Mouse (Mus musculus) ES-E14 (cell line): ENCODE measurements at regions not wholly inside any gene's neighbourhood (a gene's known extent, or its start where the extent isn't known, plus 50 kb on each side); places are given as distances from the start of the nearest gene placed in this dataset.

Experiments
- DNase-seq: peaks from one replicate; pipeline ENCODE4 v3.0.0-alpha.2; 2013; ENCODE audit warnings: low read depth, low spot score
- H3K27ac ChIP-seq: 2 replicates; pipeline ENCODE4 v1.5.1; 2012; ENCODE audit warnings: low read depth, mild to moderate bottlenecking, low read length, moderate library complexity, mixed read lengths; ENCODE audit not compliant: poor library complexity, insufficient read depth, severe bottlenecking
- H3K36me3 ChIP-seq: 2 replicates; pipeline ENCODE4 v1.6.1; 2012; ENCODE audit warnings: mild to moderate bottlenecking, low read length, moderate library complexity, mixed read lengths; ENCODE audit not compliant: control insufficient read depth, poor library complexity, insufficient read depth, severe bottlenecking
- H3K4me1 ChIP-seq, 2 experiments: fragments of 150-350 bp in 1 of 2; sonication (generic) in 1 of 2; 2 replicates each; pipeline ENCODE4 v1.6.1; 2012; ENCODE audit warnings: low read length in 2 of 2, mild to moderate bottlenecking in 1 of 2, mixed read lengths in 1 of 2; ENCODE audit not compliant: control insufficient read depth in 2 of 2, insufficient read depth in 2 of 2, poor library complexity in 1 of 2
- H3K4me3 ChIP-seq, 2 experiments: fragments of 150-350 bp in 1 of 2; sonication (generic) in 1 of 2; 2 replicates each; pipeline ENCODE4 v1.5.1; 2012; ENCODE audit warnings: low read length in 2 of 2, low read depth in 1 of 2, mild to moderate bottlenecking in 1 of 2, mixed read lengths in 1 of 2; ENCODE audit not compliant: insufficient read depth in 1 of 2, poor library complexity in 1 of 2, severe bottlenecking in 1 of 2
- H3K9ac ChIP-seq: 2 replicates; pipeline ENCODE4 v1.6.1; 2012; ENCODE audit warnings: low read depth, mild to moderate bottlenecking, low read length, mixed read lengths; ENCODE audit not compliant: poor library complexity, insufficient read depth, severe bottlenecking
- H3K9me3 ChIP-seq: fragments of 150-350 bp; sonication (generic); 2 replicates; pipeline ENCODE4 v1.6.1; 2012; ENCODE audit warnings: low read depth, mild to moderate bottlenecking, low read length; ENCODE audit not compliant: control insufficient read depth, insufficient read depth
- CHD2 ChIP-seq: IDR thresholded peaks from 2 replicates; pipeline ENCODE4 v1.6.1; 2014; ENCODE audit warnings: mild to moderate bottlenecking, low read depth, low read length, inconsistent platforms
- HCFC1 ChIP-seq: IDR thresholded peaks from 2 replicates; pipeline ENCODE4 v1.6.1; 2012; ENCODE audit warnings: low read length, inconsistent platforms, borderline replicate concordance; ENCODE audit not compliant: insufficient read depth
- MAFK ChIP-seq: IDR thresholded peaks from 2 replicates; pipeline ENCODE4 v1.6.1; 2014; ENCODE audit warnings: mild to moderate bottlenecking, low read depth, low read length, inconsistent platforms; ENCODE audit not compliant: insufficient read depth
- ZC3H11A ChIP-seq: IDR thresholded peaks from 2 replicates; pipeline ENCODE4 v1.6.1; 2012; ENCODE audit warnings: low read depth, mild to moderate bottlenecking, inconsistent platforms, low read length, borderline replicate concordance
- ZNF384 ChIP-seq: IDR thresholded peaks from 2 replicates; pipeline ENCODE4 v1.6.1; 2012; ENCODE audit warnings: low read depth, low read length, inconsistent platforms
- in situ Hi-C, 2 experiments: fragments of 600-800 bp; cut with MboI; formaldehyde crosslinking; loops; one replicate each; pipeline ENCODE4 v1.15.1; 2025; ENCODE audit warnings: low sequenced_read_pairs in 2 of 2, inconsistent platforms in 1 of 2; ENCODE audit not compliant: unreplicated experiment in 2 of 2

DNA sequence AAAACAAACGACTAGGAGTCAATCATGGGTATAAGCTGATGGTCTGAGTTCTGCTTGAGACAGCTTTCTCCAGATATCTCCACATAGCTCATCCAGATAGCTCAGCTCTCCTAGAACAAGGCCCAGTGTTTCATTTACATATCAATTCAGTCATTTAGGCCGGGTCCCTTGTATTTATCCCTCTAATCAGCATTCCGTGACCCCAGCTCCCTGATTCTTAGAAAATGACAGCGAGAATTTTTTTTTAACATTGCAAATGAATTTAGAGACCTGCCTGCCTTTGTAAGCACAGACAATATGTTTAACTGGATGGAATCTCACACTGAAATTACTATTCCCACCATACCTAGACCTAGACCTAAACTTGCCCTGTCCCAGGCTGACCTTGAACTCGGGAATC lies 171.1 kb upstream of the Mkln1 start:
- Histone ChIP-seq H3K9ac (no peak overlapping the region), H3K4me3 (no peak overlapping the region), H3K27ac (no peak overlapping the region), H3K36me3 (no peaks in the 10 kb centered on the region), H3K9me3 (no peaks in the 10 kb centered on the region), H3K4me1 (peaks cover 7 to 11% of the 10 kb centered on the region in 2 experiments)
- in situ Hi-C loops = no loop called here
- peak; percentile 40; the same call in 1 of the 2 replicates for TF ChIP-seq CHD2
- TF ChIP-seq ZNF384 = peak; percentile 55; the same call in 1 of the 2 replicates
- no peak for TF ChIP-seq HCFC1
- DNase-seq = peak; percentile 45

DNA sequence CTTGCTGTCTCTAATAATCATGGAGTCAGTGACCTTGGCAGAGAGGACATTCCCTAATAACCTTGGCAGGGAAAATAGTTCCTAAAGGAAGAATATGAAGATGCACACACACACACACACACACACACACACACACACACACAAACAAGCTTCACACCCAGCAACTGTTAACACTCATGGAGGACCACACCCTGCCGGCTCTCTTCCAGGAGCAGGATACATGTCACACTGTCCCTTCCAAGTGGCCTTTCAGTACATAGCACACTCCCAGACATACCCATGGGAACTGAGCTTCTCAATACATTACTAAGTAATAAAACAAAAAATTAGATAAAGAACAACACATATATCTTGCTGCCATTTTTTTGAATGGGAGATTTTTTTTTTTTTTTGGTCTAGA lies 170.5 kb upstream of the Mkln1 start:
- Histone ChIP-seq H3K4me1 (peaks cover 7 to 11% of the 10 kb centered on the region in 2 experiments), H3K9ac (no peak overlapping the region), H3K4me3 (no peak overlapping the region), H3K27ac (no peak overlapping the region), H3K36me3 (no peaks in the 10 kb centered on the region), H3K9me3 (no peaks in the 10 kb centered on the region)
- DNase-seq = no peak
- in situ Hi-C loops = no loop called here
- TF ChIP-seq ZNF384 = no peak
- TF ChIP-seq CHD2 = no peak
- no peak for TF ChIP-seq MAFK
- no peak for TF ChIP-seq ZC3H11A
- no peak for TF ChIP-seq HCFC1

DNA sequence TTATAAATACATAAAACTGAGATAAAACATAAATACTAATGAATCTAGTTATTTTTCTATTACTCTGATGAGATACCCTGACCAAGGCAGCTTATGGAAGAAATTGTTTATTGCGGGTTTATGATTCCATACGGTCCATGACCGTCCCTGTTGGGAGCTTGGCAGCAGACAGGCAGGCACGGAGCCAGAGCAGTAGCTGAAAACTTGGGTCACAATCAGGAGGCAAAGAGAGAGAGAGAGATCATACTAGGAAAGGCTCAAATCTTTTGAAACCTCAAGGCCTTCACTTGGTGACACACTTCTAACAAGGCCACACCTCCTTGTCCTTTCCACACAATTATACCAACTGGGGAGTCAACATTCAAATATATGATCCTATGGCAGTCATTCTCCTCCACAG lies 166.7 kb upstream of the Mkln1 start:
- Histone ChIP-seq H3K9me3 (no peaks in the 10 kb centered on the region), H3K27ac (no peak overlapping the region), H3K4me1 (peaks cover 7 to 9% of the 10 kb centered on the region in 2 experiments), H3K36me3 (no peaks in the 10 kb centered on the region), H3K9ac (no peak overlapping the region), H3K4me3 (no peak overlapping the region)
- in situ Hi-C loops = no loop called here
- TF ChIP-seq MAFK = no peak
- no peak for TF ChIP-seq ZC3H11A
- no peak for TF ChIP-seq HCFC1
- TF ChIP-seq CHD2 = no peak
- no peak for TF ChIP-seq ZNF384
- DNase-seq = no peak

DNA sequence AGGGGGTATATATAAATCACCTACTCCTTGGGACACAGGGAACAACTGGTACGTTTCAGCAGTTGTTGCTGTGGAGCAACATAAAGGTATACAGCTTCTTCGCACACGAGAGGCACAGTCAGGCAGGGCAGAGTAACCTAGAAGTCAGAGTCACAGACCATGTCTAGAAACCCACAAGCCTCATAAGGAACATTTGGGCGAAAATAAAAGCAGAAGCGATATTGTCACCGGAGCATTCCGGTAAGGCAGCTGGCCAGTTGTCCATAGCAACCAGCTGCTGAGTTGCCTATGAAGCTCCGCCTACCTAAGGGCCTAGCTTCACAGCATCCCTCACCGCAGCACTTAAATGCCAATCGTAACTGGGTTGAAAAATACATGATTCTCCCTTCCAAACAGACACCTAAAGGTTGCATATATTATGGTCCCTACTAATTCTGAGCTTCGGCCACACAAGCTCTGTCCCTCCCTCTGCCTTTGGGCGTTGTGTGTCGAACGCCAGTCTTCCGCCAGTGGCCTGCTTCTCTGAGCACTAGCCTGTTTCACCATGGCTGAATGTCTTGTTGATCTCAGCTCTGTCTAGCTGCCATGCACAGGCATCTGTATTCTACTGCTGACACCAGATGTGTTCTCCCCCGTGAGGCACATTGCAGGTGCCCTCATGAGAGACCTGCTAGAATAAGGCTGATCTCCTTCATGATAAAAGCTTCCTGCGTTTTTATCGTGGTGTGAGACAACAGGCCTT lies 165.1 kb upstream of the Mkln1 start:
- in situ Hi-C loops = no loop called here
- TF ChIP-seq ZC3H11A = no peak
- TF ChIP-seq ZNF384 = no peak
- TF ChIP-seq CHD2 = no peak
- no peak for TF ChIP-seq MAFK
- no peak overlapping the region for H3K27ac ChIP-seq
- H3K4me3 ChIP-seq = no peak overlapping the region
- no peak for DNase-seq
- H3K4me1 ChIP-seq = peaks cover 0 to under 1% of the 10 kb centered on the region in 2 experiments; a peak in 2 of 4 replicates
- H3K9me3 ChIP-seq = no peaks in the 10 kb centered on the region
- no peaks in the 10 kb centered on the region for H3K36me3 ChIP-seq
- H3K9ac ChIP-seq = no peak overlapping the region
